Mouse (Mus musculus) bone marrow macrophage, adult 2 months (primary cell): Measurements from ENCODE around the gene Sh2d3c. TPM values are rescaled to one million over a fixed set of nuclear protein-coding genes. Genes with fewer than 3 reads are reported as not detected.

Source experiments
- H3K27ac ChIP-seq: 2 replicates; pipeline ENCODE4 v1.5.1; 2012; ENCODE audit warnings: low read depth, low read length; ENCODE audit not compliant: insufficient read depth
- H3K4me1 ChIP-seq: 2 replicates; pipeline ENCODE4 v1.6.1; 2012; ENCODE audit warnings: low read length; ENCODE audit not compliant: control insufficient read depth, insufficient read depth
- H3K4me3 ChIP-seq: 2 replicates; pipeline ENCODE4 v1.5.1; 2012; ENCODE audit warnings: mild to moderate bottlenecking, low read length, moderate library complexity; ENCODE audit not compliant: insufficient read depth
- CTCF ChIP-seq: IDR thresholded peaks from 2 replicates; pipeline ENCODE4 v1.5.1; 2012; ENCODE audit warnings: low read depth, mild to moderate bottlenecking, low read length, moderate library complexity
- POLR2A ChIP-seq: IDR thresholded peaks from 2 replicates; pipeline ENCODE4 v1.6.1; 2012; ENCODE audit warnings: mild to moderate bottlenecking, low read depth, low read length, borderline replicate concordance
- polyA plus RNA-seq: library from polyadenylated mRNA; stranded (reverse); fragments of >200 nt; gene quantifications from 2 replicates; pipeline ENCODE4 v1.2.4, GENCODE M21; 2012; ENCODE audit not compliant: missing spikeins, insufficient read depth, insufficient read length

Sh2d3c gene
- polyA plus RNA-seq, 1 experiment: 22.0 TPM

- Histone ChIP-seq H3K27ac (no peak overlapping the region), H3K4me1 (peaks cover 8% of the 10 kb centered on the region)
Observed at GRCm38 (mm10) chr2:32779714-32780113, 58.9 kb downstream of the Sh2d3c start.

GRCm38 (mm10) chr2:32781710-32782109 lies 60.9 kb downstream of the Sh2d3c start:
- TF ChIP-seq POLR2A: no peak
- no peak for TF ChIP-seq CTCF
- Histone ChIP-seq H3K27ac (no peak overlapping the region), H3K4me1 (peaks cover 3% of the 10 kb centered on the region), H3K4me3 (no peak overlapping the region)

More at GRCm38 (mm10) chr2:32779714-32780113, 58.9 kb downstream of the Sh2d3c start:
- TF ChIP-seq CTCF (no peak), POLR2A (no peak)
- no peak overlapping the region for H3K4me3 ChIP-seq

- Histone ChIP-seq H3K4me3 (no peak within 1 kb of the TSS), H3K4me1 (peaks cover 2% of the 10 kb centered on the region), H3K27ac (no peak within 1 kb of the TSS)
- no peak for TF ChIP-seq CTCF
- no peak for TF ChIP-seq POLR2A
Observed at GRCm38 (mm10) chr2:32784048-32784681, 63.3 kb downstream of the Sh2d3c start, which contains the start of gene Cfap157. Gene Cfap157, minus strand, starts transcription at chr2:32784428.

- no peak overlapping the region for H3K4me3 ChIP-seq
- TF ChIP-seq POLR2A: no peak
- no peak for TF ChIP-seq CTCF
- no peak overlapping the region for H3K27ac ChIP-seq
- H3K4me1 ChIP-seq: peaks cover 2% of the 10 kb centered on the region
Observed at GRCm38 (mm10) chr2:32787176-32787575, 66.3 kb downstream of the Sh2d3c start.

DNA sequence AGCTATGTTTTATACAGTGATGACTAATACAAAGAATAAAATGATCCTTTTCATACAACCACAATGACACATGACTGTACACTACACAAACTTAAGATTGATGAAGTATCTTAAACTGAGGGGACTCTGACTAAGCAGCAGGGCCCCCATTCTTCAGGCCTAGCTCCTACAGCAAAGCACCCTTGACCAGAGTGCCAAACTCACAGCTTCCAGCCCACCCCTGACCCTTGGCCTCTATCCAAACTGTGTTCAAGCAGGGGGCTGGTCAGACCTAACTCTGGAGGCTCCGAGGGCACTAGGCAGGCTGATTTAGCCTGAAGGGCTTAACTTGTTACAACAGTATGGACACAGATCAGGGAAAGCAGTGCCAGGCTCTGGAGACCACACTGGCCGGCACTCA lies 67.7 kb downstream of the Sh2d3c start:
- H3K4me3 ChIP-seq: no peak overlapping the region
- peaks cover 2% of the 10 kb centered on the region for H3K4me1 ChIP-seq
- H3K27ac ChIP-seq: no peak overlapping the region
- no peak for TF ChIP-seq CTCF
- TF ChIP-seq POLR2A: no peak

GRCm38 (mm10) chr2:32791297-32791696 lies 70.4 kb downstream of the Sh2d3c start:
- no peak for TF ChIP-seq POLR2A
- TF ChIP-seq CTCF: no peak
- no peaks in the 10 kb centered on the region for H3K4me1 ChIP-seq
- H3K27ac ChIP-seq: no peak overlapping the region
- H3K4me3 ChIP-seq: no peak overlapping the region

DNA sequence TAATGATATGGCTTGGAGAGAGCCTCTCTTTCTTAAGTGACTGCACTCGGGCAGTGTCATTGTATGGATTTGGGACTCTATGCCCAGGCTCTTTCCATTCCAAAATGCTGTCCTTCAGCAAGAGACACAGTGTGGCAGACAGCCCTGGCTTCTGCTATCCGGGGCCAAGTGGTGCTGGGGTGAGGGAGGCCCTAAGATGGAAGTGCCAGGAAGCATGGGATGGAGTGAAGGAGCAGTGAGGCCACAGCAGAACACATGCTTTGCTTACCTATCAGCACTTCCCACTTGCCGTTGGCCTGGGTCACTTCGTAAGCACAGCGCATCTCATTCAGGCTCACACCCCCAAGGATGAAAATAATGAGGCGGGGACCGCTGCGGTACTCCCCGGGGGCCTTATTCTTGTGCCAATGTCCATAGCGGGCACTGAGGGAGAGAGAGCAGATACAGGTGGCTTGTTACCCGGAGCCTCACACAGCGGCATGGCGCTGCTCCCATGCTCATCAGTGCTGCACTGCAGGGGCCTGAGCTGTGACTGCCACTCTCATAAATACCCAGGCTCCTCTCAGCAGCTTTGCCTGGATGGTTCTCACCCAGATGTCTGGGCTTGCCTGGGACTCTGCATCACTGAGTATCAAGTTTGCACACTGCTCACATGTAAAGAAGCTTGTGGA lies 75.0 kb downstream of the Sh2d3c start:
- no peak overlapping the region for H3K27ac ChIP-seq
- TF ChIP-seq POLR2A: no peak
- TF ChIP-seq CTCF: no peak
- peaks cover 12% of the 10 kb centered on the region for H3K4me1 ChIP-seq
- H3K4me3 ChIP-seq: no peak overlapping the region

DNA sequence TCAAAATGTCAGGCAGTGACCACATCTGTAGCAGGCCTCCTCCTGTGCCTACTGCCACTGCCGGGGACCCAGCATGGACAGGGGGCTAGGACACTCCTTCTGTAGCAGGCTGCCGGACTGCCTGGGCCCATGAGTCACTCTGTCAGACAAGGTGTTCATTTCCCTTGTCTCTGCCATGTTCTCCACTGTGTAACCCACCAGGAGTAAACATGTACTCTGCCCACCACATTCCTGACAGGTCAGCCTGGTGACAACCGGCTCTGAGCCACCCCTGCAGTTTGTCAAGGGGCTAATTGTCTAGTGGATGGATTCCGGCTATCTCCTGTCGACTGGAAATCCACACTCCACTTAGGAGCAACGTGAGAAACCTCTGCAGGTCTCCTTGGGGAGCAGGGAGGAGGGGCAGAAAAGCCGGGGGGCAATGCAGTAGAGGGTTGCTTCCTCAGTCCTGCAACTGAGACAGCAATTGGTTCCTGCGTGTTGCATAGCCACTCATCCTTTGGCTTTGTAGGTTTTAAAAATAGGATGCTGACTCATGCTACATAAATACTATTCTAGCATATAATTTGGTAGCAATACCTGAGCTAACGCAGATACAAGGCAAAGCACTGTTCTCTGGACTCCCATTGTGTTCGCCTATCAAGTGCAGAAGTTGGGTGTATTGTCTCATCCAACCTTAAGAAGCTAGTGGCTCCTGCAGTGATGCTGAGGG lies 77.6 kb downstream of the Sh2d3c start:
- TF ChIP-seq POLR2A (no peak), CTCF (no peak)
- H3K4me1 ChIP-seq: peaks cover 12% of the 10 kb centered on the region
- no peak overlapping the region for H3K27ac ChIP-seq
- H3K4me3 ChIP-seq: no peak overlapping the region

Other genes with a start within 250 kb of the Sh2d3c start
- gene Fam102a, start 185.7 kb upstream of the Sh2d3c start, polyA plus RNA-seq: 4.7 and 5.3 TPM in 2 replicates
- gene Dpm2, start 150.2 kb upstream of the Sh2d3c start, polyA plus RNA-seq: 55.6 and 68.0 TPM in 2 replicates
- gene Pip5kl1, start 146.3 kb upstream of the Sh2d3c start, polyA plus RNA-seq: not detected in 2 replicates
- not detected in 2 replicates for gene 9430097D07Rik, start 145.4 kb upstream of the Sh2d3c start, polyA plus RNA-seq
- 22.0 and 26.9 TPM in 2 replicates for gene St6galnac4, start 134.0 kb upstream of the Sh2d3c start, polyA plus RNA-seq
- 30.7 and 35.3 TPM in 2 replicates for gene St6galnac6, start 121.3 kb upstream of the Sh2d3c start, polyA plus RNA-seq
- gene Ak1, start 99.3 kb upstream of the Sh2d3c start, polyA plus RNA-seq: 2.5 and 4.1 TPM in 2 replicates
- 45.4 and 46.2 TPM in 2 replicates for gene Eng, start 74.5 kb upstream of the Sh2d3c start, polyA plus RNA-seq
- 4.3 and 5.1 TPM in 2 replicates for gene Fpgs, start 16.9 kb upstream of the Sh2d3c start, polyA plus RNA-seq
- gene Cdk9, start 8.0 kb upstream of the Sh2d3c start, polyA plus RNA-seq: 192 and 210 TPM in 2 replicates
- gene 6330409D20Rik, start 20.0 kb downstream of the Sh2d3c start, polyA plus RNA-seq: not detected in 2 replicates
- gene Tor2a, start 36.2 kb downstream of the Sh2d3c start, polyA plus RNA-seq: 32.1 and 33.9 TPM in 2 replicates
- gene Ttc16, start 54.6 kb downstream of the Sh2d3c start, polyA plus RNA-seq: not detected in 2 replicates
- gene Ptrh1, start 54.7 kb downstream of the Sh2d3c start, polyA plus RNA-seq: 3.2 and 5.5 TPM in 2 replicates
- not detected in 2 replicates for gene Cfap157, start 63.4 kb downstream of the Sh2d3c start, polyA plus RNA-seq
- gene Stxbp1, start 126.2 kb downstream of the Sh2d3c start, polyA plus RNA-seq: 17.1 and 17.7 TPM in 2 replicates
- gene Fam129b, start 155.1 kb downstream of the Sh2d3c start, polyA plus RNA-seq: 78.3 and 90.1 TPM in 2 replicates
- gene Rpl12, start 240.5 kb downstream of the Sh2d3c start, polyA plus RNA-seq: 17.4 and 23.3 TPM in 2 replicates
- gene Lrsam1, start 240.6 kb downstream of the Sh2d3c start, polyA plus RNA-seq: 12.0 and 13.2 TPM in 2 replicates